Mouse (Mus musculus) lung, embryonic 16.5 days (tissue): ENCODE data around the gene Anapc4. TPM values are rescaled to one million over a fixed set of nuclear protein-coding genes. Genes with fewer than 3 reads are reported as not detected.

Experiments used
- ATAC-seq: fragments of 200-750 bp; cut with Nextera tagmentation; 2 replicates; pipeline ENCODE4 v1.8.0; 2017; ENCODE audit warnings: low read depth, mild to moderate bottlenecking, moderate library complexity
- H3K27ac ChIP-seq: fragments of 300-500 bp; sonication (generic); 2 replicates; pipeline ENCODE4 v1.5.1; 2014; ENCODE audit warnings: mild to moderate bottlenecking, control low read depth, low read length
- H3K27me3 ChIP-seq: fragments of 300-500 bp; sonication (generic); 2 replicates; pipeline ENCODE4 v1.6.1; 2014; ENCODE audit warnings: low read depth, low read length, mixed read lengths; ENCODE audit not compliant: control insufficient read depth, insufficient read depth
- H3K36me3 ChIP-seq: fragments of 300-500 bp; sonication (generic); 2 replicates; pipeline ENCODE4 v1.6.1; 2014; ENCODE audit warnings: low read length; ENCODE audit not compliant: control insufficient read depth, insufficient read depth
- H3K4me1 ChIP-seq: fragments of 300-500 bp; sonication (generic); replicated peaks from 2 replicates; pipeline ENCODE4 v1.6.1; 2014; ENCODE audit warnings: low read length, mixed read lengths; ENCODE audit not compliant: control insufficient read depth, insufficient read depth
- H3K4me2 ChIP-seq: fragments of 300-500 bp; sonication (generic); 2 replicates; pipeline ENCODE4 v1.6.1; 2014; ENCODE audit warnings: low read depth, low read length, control low read depth
- H3K4me3 ChIP-seq: fragments of 300-500 bp; sonication (generic); 2 replicates; pipeline ENCODE4 v1.5.1; 2014; ENCODE audit warnings: mild to moderate bottlenecking, low read length, control low read depth
- H3K9ac ChIP-seq: fragments of 300-500 bp; sonication (generic); 2 replicates; pipeline ENCODE4 v1.6.1; 2014; ENCODE audit warnings: low read length, control low read depth
- H3K9me3 ChIP-seq: fragments of 300-500 bp; sonication (generic); 2 replicates; pipeline ENCODE4 v1.6.1; 2016; ENCODE audit warnings: low read length; ENCODE audit not compliant: control insufficient read depth
- WGBS: fragments of 180-500 bp; shearing (Covaris S2); extraction: QIAGEN DNeasy Blood & Tissue Kit; methylation state at CpG from one replicate; pipeline ENCODE4 v1.1.7; 2014; 5-methylcytosine and 5-hydroxymethylcytosine counted together
- polyA plus RNA-seq: library from polyadenylated mRNA; unstranded; fragments of >200 nt; fragmentation: Nextera tagmentation; extraction: Ambion mirVana; gene quantifications from 2 replicates; pipeline ENCODE4 v1.2.1, GENCODE M21; 2015

The Anapc4 gene
- polyA plus RNA-seq, 1 experiment from 2014 or later = 103 TPM

DNA sequence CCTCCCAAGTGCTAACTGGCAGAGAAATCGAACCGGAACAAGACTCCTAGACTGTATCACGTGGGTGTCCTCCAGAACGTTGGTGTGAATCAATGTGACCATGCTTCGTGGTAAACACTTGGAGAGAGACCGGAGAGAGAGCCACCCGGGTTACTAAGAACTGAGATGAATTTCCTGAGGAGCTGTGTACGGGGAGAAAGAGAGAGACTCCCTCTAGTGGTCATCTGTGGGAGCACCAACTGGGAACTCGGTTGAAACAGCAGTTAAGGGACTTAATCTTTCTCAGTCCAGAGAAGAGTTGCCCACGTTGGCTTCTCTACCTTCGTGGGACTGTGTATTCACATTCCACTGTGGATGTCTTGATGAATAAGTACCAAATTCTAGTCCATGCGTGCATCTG lies 53.3 kb downstream of the Anapc4 start:
- Histone ChIP-seq H3K27ac (no peak overlapping the region), H3K4me3 (no peak overlapping the region), H3K9me3 (no peaks in the 10 kb centered on the region), H3K4me2 (no peak overlapping the region), H3K4me1 (no peaks in the 10 kb centered on the region), H3K9ac (no peak overlapping the region), H3K27me3 (no peaks in the 10 kb centered on the region), H3K36me3 (no peaks in the 10 kb centered on the region)
- no peak for ATAC-seq
- 40% methylated on average over 12 of the region's 12 CpGs for WGBS

GRCm38 (mm10) chr5:52889919-52890318 lies 56.1 kb downstream of the Anapc4 start:
- Histone ChIP-seq H3K27ac (no peak overlapping the region), H3K4me3 (no peak overlapping the region), H3K9me3 (0 out of 2 replicates have a peak, but pooled peaks cover 3% of the 10 kb centered on the region), H3K27me3 (no peaks in the 10 kb centered on the region), H3K4me1 (no peaks in the 10 kb centered on the region), H3K9ac (no peak overlapping the region), H3K36me3 (no peaks in the 10 kb centered on the region), H3K4me2 (no peak overlapping the region)
- ATAC-seq = no peak
- 79% methylated on average over 7 of the region's 7 CpGs for WGBS

- Histone ChIP-seq H3K27ac (no peak overlapping the region), H3K36me3 (no peaks in the 10 kb centered on the region), H3K4me2 (no peak overlapping the region), H3K9ac (no peak overlapping the region), H3K9me3 (0 out of 2 replicates have a peak, but pooled peaks cover 3% of the 10 kb centered on the region), H3K4me1 (no peaks in the 10 kb centered on the region), H3K4me3 (no peak overlapping the region), H3K27me3 (no peaks in the 10 kb centered on the region)
- WGBS = 53% methylated on average over 12 of the region's 12 CpGs
- no peak for ATAC-seq
Measured at GRCm38 (mm10) chr5:52891949-52892835, 58.4 kb downstream of the Anapc4 start.

GRCm38 (mm10) chr5:52893938-52894337 lies 60.1 kb downstream of the Anapc4 start:
- ATAC-seq = no peak
- Histone ChIP-seq H3K4me3 (no peak overlapping the region), H3K4me1 (no peaks in the 10 kb centered on the region), H3K27me3 (no peaks in the 10 kb centered on the region), H3K27ac (no peak overlapping the region), H3K9ac (no peak overlapping the region), H3K9me3 (0 out of 2 replicates have a peak, but pooled peaks cover 3% of the 10 kb centered on the region), H3K36me3 (no peaks in the 10 kb centered on the region), H3K4me2 (no peak overlapping the region)
- 83% methylated on average over 5 of the region's 5 CpGs for WGBS

DNA sequence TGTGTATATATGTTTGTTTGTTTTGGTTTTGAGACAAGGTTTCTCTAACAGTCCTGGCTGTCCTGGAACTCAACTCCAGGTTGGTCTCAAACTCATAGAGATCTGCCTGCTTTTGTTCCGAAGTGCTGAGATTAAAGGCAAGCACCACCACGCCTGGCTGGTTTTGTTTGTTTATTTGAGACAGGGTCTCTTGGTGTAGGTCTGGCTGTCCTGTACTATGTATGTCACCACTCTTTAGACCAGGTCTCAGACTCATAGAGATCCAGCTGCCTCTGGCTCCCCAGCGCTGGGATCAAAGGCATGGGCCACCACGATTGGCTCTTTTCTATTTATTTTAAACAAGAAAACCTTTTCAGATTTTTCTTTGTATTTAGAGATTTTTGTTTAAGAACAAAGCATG lies 70.4 kb downstream of the Anapc4 start:
- ATAC-seq = no peak; the same call in 1 of the 2 replicates
- no peaks in the 10 kb centered on the region; the same call in 1 of the 2 replicates for H3K4me1 ChIP-seq
- no peaks in the 10 kb centered on the region for H3K9me3 ChIP-seq
- no peak overlapping the region for H3K27ac ChIP-seq
- no peak overlapping the region for H3K9ac ChIP-seq
- no peaks in the 10 kb centered on the region for H3K36me3 ChIP-seq
- no peaks in the 10 kb centered on the region for H3K27me3 ChIP-seq
- no peak overlapping the region for H3K4me3 ChIP-seq
- WGBS = 20% methylated on average over 4 of the region's 4 CpGs
- no peak overlapping the region for H3K4me2 ChIP-seq

GRCm38 (mm10) chr5:52904671-52905070 lies 70.9 kb downstream of the Anapc4 start:
- H3K4me2 ChIP-seq = no peak overlapping the region
- no peaks in the 10 kb centered on the region for H3K36me3 ChIP-seq
- H3K27ac ChIP-seq = no peak overlapping the region
- H3K27me3 ChIP-seq = no peaks in the 10 kb centered on the region
- ATAC-seq = peak; percentile 59
- H3K9ac ChIP-seq = no peak overlapping the region
- WGBS = 12% methylated on average over 6 of the region's 6 CpGs
- no peak overlapping the region for H3K4me3 ChIP-seq
- no peaks in the 10 kb centered on the region; the same call in 1 of the 2 replicates for H3K4me1 ChIP-seq
- H3K9me3 ChIP-seq = no peaks in the 10 kb centered on the region

GRCm38 (mm10) chr5:52908246-52908645 lies 74.4 kb downstream of the Anapc4 start:
- no peak for ATAC-seq
- Histone ChIP-seq H3K27me3 (no peaks in the 10 kb centered on the region), H3K4me3 (no peak overlapping the region), H3K4me2 (no peak overlapping the region), H3K9ac (no peak overlapping the region), H3K36me3 (no peaks in the 10 kb centered on the region), H3K9me3 (no peaks in the 10 kb centered on the region), H3K27ac (no peak overlapping the region), H3K4me1 (no peaks in the 10 kb centered on the region; the same call in 1 of the 2 replicates)
- 79% methylated on average over 3 of the region's 3 CpGs for WGBS

DNA sequence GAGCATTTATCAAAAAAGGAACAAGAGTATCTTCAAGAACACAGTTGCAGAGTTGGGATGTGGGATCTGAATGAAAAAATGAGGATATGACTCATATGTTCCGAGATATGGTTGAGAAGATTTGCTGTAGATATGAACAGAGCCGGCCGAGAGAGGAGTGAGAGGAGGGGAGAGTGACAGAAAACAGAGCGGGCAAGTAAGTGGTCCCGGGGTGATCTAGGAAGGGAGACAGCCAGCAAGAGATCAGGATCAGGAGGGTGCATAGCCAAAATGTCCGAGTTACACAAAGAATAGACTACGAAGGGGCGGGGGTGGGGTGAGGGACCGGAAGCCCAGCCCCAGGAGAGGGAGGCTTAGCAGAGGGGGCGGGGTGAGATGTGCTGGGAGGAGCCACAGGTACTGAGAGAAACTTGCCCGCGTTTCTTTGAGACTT lies 76.4 kb downstream of the Anapc4 start:
- Histone ChIP-seq H3K9me3 (no peaks in the 10 kb centered on the region), H3K4me1 (no peaks in the 10 kb centered on the region), H3K27ac (no peak overlapping the region), H3K9ac (no peak overlapping the region), H3K36me3 (no peaks in the 10 kb centered on the region), H3K27me3 (no peaks in the 10 kb centered on the region), H3K4me2 (peak overlapping the region; percentile 31), H3K4me3 (peak overlapping the region; percentile 30)
- ATAC-seq = peak; percentile 69
- WGBS = 16% methylated on average over 12 of the region's 12 CpGs

- 85% methylated on average over 10 of the region's 10 CpGs for WGBS
- Histone ChIP-seq H3K36me3 (no peaks in the 10 kb centered on the region), H3K4me3 (no peak overlapping the region), H3K4me2 (no peak overlapping the region), H3K4me1 (no peaks in the 10 kb centered on the region; the same call in 1 of the 2 replicates), H3K27ac (no peak overlapping the region), H3K27me3 (no peaks in the 10 kb centered on the region), H3K9ac (no peak overlapping the region), H3K9me3 (no peaks in the 10 kb centered on the region)
- ATAC-seq = no peak
Measured at GRCm38 (mm10) chr5:52911286-52911870, 77.6 kb downstream of the Anapc4 start.
